Mouse (Mus musculus) natural killer cell, adult 2 months (primary cell): ENCODE measurements at regions not wholly inside any gene's neighbourhood (a gene's known extent, or its start where the extent isn't known, plus 50 kb on each side); places are given as distances from the start of the nearest gene placed in this dataset.
"Not testable (repeated sequence)": the region's sequence is repeated elsewhere in the genome, so short reads cannot be mapped to it uniquely, and the experiment has no call there.

Experiments used
- DNase-seq, 2 experiments: peaks; one replicate each; pipeline ENCODE4 v3.0.0; 2022; ENCODE audit warnings: low spot score in 2 of 2

- no peak for DNase-seq
Measured at GRCm38 (mm10) chr5:91892338-91892737, 70.5 kb downstream of the Rchy1 start.

- DNase-seq, result no peak
Measured at GRCm38 (mm10) chr5:91881771-91882170, 81.1 kb downstream of the Rchy1 start.

GRCm38 (mm10) chr5:91880231-91880630, 82.6 kb downstream of the Rchy1 start:
- no peak for DNase-seq

GRCm38 (mm10) chr5:91878627-91879026, 84.2 kb downstream of the Rchy1 start:
- DNase-seq, result no peak

GRCm38 (mm10) chr5:91876682-91877031, 86.2 kb downstream of the Rchy1 start:
- no peak for DNase-seq

- no peak for DNase-seq
Measured at GRCm38 (mm10) chr5:91875875-91876681, 86.8 kb downstream of the Rchy1 start.

GRCm38 (mm10) chr5:91872816-91873215, 90.1 kb downstream of the Rchy1 start:
- no peak for DNase-seq

- DNase-seq, result no peak
Measured at GRCm38 (mm10) chr5:91869791-91870190, 93.1 kb downstream of the Rchy1 start.

- no peak for DNase-seq
Measured at GRCm38 (mm10) chr5:91866184-91866583, 96.7 kb downstream of the Rchy1 start.

- DNase-seq, result no peak
Measured at GRCm38 (mm10) chr5:91865365-91865764, 97.5 kb downstream of the Rchy1 start.

- no peak for DNase-seq
Measured at GRCm38 (mm10) chr5:91862843-91863242, 100.0 kb downstream of the Rchy1 start.

GRCm38 (mm10) chr5:91862243-91862642, 100.6 kb downstream of the Rchy1 start:
- peak; percentile 3 to 23 for DNase-seq

GRCm38 (mm10) chr5:91861440-91862187, 101.3 kb downstream of the Rchy1 start:
- DNase-seq, result no peak

GRCm38 (mm10) chr5:91860489-91860888, 102.4 kb downstream of the Rchy1 start:
- DNase-seq, result no peak

GRCm38 (mm10) chr5:91852330-91852729, 110.5 kb downstream of the Rchy1 start:
- no peak for DNase-seq

- DNase-seq, result not testable (repeated sequence)
Measured at GRCm38 (mm10) chr5:91850862-91851569, 111.9 kb downstream of the Rchy1 start.

GRCm38 (mm10) chr5:91850440-91850839, 112.4 kb downstream of the Rchy1 start:
- DNase-seq, result no peak

GRCm38 (mm10) chr5:91849533-91849932, 113.3 kb downstream of the Rchy1 start:
- DNase-seq, result no peak

GRCm38 (mm10) chr5:91849114-91849513, 113.8 kb downstream of the Rchy1 start:
- no peak for DNase-seq

GRCm38 (mm10) chr5:91848528-91848927, 114.3 kb downstream of the Rchy1 start:
- no peak for DNase-seq

GRCm38 (mm10) chr5:91843044-91843443, 119.8 kb downstream of the Rchy1 start:
- DNase-seq, result no peak

GRCm38 (mm10) chr5:91841066-91841465, 121.8 kb downstream of the Rchy1 start:
- no peak for DNase-seq
